Mouse (Mus musculus): Measurements from ENCODE around the gene Ace3. TPM values are rescaled to one million over a fixed set of nuclear protein-coding genes. Genes with fewer than 3 reads are reported as not detected.

Ace3 gene
- polyA plus RNA-seq, 1 experiment, result not detected

- no peak for TF ChIP-seq POLR2A (IDR thresholded peaks at IDR 0.05; ENCODE audit: control insufficient read depth, extremely low read depth, insufficient read depth, low read length, poor library complexity)
- no peak for TF ChIP-seq CTCF (IDR thresholded peaks at IDR 0.05; ENCODE audit: borderline replicate concordance, control insufficient read depth, extremely low read depth, insufficient read depth, low read length, poor library complexity)
- Histone ChIP-seq H3K4me1 (replicated peaks; ENCODE audit: control insufficient read depth, insufficient read depth, low read length) (no peaks in the 10 kb centered on the region; the same call in 1 of the 2 replicates), H3K36me3 (ENCODE audit: control insufficient read depth, insufficient read depth, low read length) (no peaks in the 10 kb centered on the region), H3K27me3 (ENCODE audit: control insufficient read depth, insufficient read depth, low read length) (no peaks in the 10 kb centered on the region), H3K27ac (ENCODE audit: control insufficient read depth, insufficient read depth, low read length) (no peak overlapping the region), H3K4me3 (ENCODE audit: control insufficient read depth, insufficient read depth, low read length) (no peak overlapping the region)
- no peak for DNase-seq
- 2% methylated on average over 17 of the region's 17 CpGs for WGBS
These were observed 35.1 kb upstream of the Ace3 start for GRCm38 (mm10) chr11:105959355-105959754.

- Histone ChIP-seq H3K27me3 (ENCODE audit: control insufficient read depth, insufficient read depth, low read length) (peaks cover 6% of the 10 kb centered on the region; the same call in 1 of the 2 replicates), H3K27ac (ENCODE audit: control insufficient read depth, insufficient read depth, low read length) (no peak overlapping the region)
- no peak for DNase-seq
These were observed 29.8 kb upstream of the Ace3 start for GRCm38 (mm10) chr11:105964691-105965090.

GRCm38 (mm10) chr11:105966288-105966687 lies 28.2 kb upstream of the Ace3 start:
- H3K27me3 ChIP-seq (ENCODE audit: control insufficient read depth, insufficient read depth, low read length), result peaks cover 6% of the 10 kb centered on the region; the same call in 1 of the 2 replicates
- H3K4me3 ChIP-seq (ENCODE audit: control insufficient read depth, insufficient read depth, low read length), result no peak overlapping the region
- no peak overlapping the region for H3K27ac ChIP-seq (ENCODE audit: control insufficient read depth, insufficient read depth, low read length)
- WGBS, result 77% methylated on average over 4 of the region's 4 CpGs
- no peaks in the 10 kb centered on the region for H3K36me3 ChIP-seq (ENCODE audit: control insufficient read depth, insufficient read depth, low read length)
- DNase-seq, result no peak
- TF ChIP-seq POLR2A (IDR thresholded peaks at IDR 0.05; ENCODE audit: control insufficient read depth, extremely low read depth, insufficient read depth, low read length, poor library complexity) (no peak), CTCF (IDR thresholded peaks at IDR 0.05; ENCODE audit: borderline replicate concordance, control insufficient read depth, extremely low read depth, insufficient read depth, low read length, poor library complexity) (no peak)
- H3K4me1 ChIP-seq (replicated peaks; ENCODE audit: control insufficient read depth, insufficient read depth, low read length), result peaks cover 3% of the 10 kb centered on the region

More at GRCm38 (mm10) chr11:105964691-105965090, 29.8 kb upstream of the Ace3 start:
- Histone ChIP-seq H3K4me3 (ENCODE audit: control insufficient read depth, insufficient read depth, low read length) (no peak overlapping the region), H3K4me1 (replicated peaks; ENCODE audit: control insufficient read depth, insufficient read depth, low read length) (peaks cover 3% of the 10 kb centered on the region), H3K36me3 (ENCODE audit: control insufficient read depth, insufficient read depth, low read length) (no peaks in the 10 kb centered on the region)
- 74% methylated on average over 5 of the region's 5 CpGs for WGBS
- TF ChIP-seq CTCF (IDR thresholded peaks at IDR 0.05; ENCODE audit: borderline replicate concordance, control insufficient read depth, extremely low read depth, insufficient read depth, low read length, poor library complexity) (no peak), POLR2A (IDR thresholded peaks at IDR 0.05; ENCODE audit: control insufficient read depth, extremely low read depth, insufficient read depth, low read length, poor library complexity) (no peak)

GRCm38 (mm10) chr11:105967741-105968574 lies 26.5 kb upstream of the Ace3 start, which contains the start of gene Ace:
Gene Ace (plus strand): TSS chr11:105967945.
- no peaks in the 10 kb centered on the region for H3K36me3 ChIP-seq (ENCODE audit: control insufficient read depth, insufficient read depth, low read length)
- H3K27ac ChIP-seq (ENCODE audit: control insufficient read depth, insufficient read depth, low read length), result no peak within 1 kb of the TSS
- no peak for DNase-seq
- 4% methylated on average over 76 of the region's 76 CpGs for WGBS
- peak within 1 kb of the TSS; percentile 21; the same call in 1 of the 2 replicates for H3K4me3 ChIP-seq (ENCODE audit: control insufficient read depth, insufficient read depth, low read length)
- peaks cover 6% of the 10 kb centered on the region; the same call in 1 of the 2 replicates for H3K27me3 ChIP-seq (ENCODE audit: control insufficient read depth, insufficient read depth, low read length)
- H3K4me1 ChIP-seq (replicated peaks; ENCODE audit: control insufficient read depth, insufficient read depth, low read length), result peaks cover 3% of the 10 kb centered on the region
- no peak for TF ChIP-seq POLR2A (IDR thresholded peaks at IDR 0.05; ENCODE audit: control insufficient read depth, extremely low read depth, insufficient read depth, low read length, poor library complexity)

- peaks cover 6% of the 10 kb centered on the region; the same call in 1 of the 2 replicates for H3K27me3 ChIP-seq (ENCODE audit: control insufficient read depth, insufficient read depth, low read length)
- DNase-seq, result no peak
- WGBS, result 57% methylated on average over 10 of the region's 10 CpGs
- TF ChIP-seq CTCF (IDR thresholded peaks at IDR 0.05; ENCODE audit: borderline replicate concordance, control insufficient read depth, extremely low read depth, insufficient read depth, low read length, poor library complexity) (no peak), POLR2A (IDR thresholded peaks at IDR 0.05; ENCODE audit: control insufficient read depth, extremely low read depth, insufficient read depth, low read length, poor library complexity) (no peak)
- no peak overlapping the region for H3K4me3 ChIP-seq (ENCODE audit: control insufficient read depth, insufficient read depth, low read length)
- peaks cover 3% of the 10 kb centered on the region for H3K4me1 ChIP-seq (replicated peaks; ENCODE audit: control insufficient read depth, insufficient read depth, low read length)
- H3K27ac ChIP-seq (ENCODE audit: control insufficient read depth, insufficient read depth, low read length), result no peak overlapping the region
- no peaks in the 10 kb centered on the region for H3K36me3 ChIP-seq (ENCODE audit: control insufficient read depth, insufficient read depth, low read length)
These were observed 25.5 kb upstream of the Ace3 start for GRCm38 (mm10) chr11:105968948-105969347.

GRCm38 (mm10) chr11:105969516-105969915 lies 25.0 kb upstream of the Ace3 start:
- peak; percentile 27 for DNase-seq
- 32% methylated on average over 1 of the region's 1 CpGs for WGBS
- Histone ChIP-seq H3K27me3 (ENCODE audit: control insufficient read depth, insufficient read depth, low read length) (peaks cover 6% of the 10 kb centered on the region; the same call in 1 of the 2 replicates), H3K27ac (ENCODE audit: control insufficient read depth, insufficient read depth, low read length) (no peak overlapping the region), H3K4me1 (replicated peaks; ENCODE audit: control insufficient read depth, insufficient read depth, low read length) (peaks cover 3% of the 10 kb centered on the region), H3K36me3 (ENCODE audit: control insufficient read depth, insufficient read depth, low read length) (no peaks in the 10 kb centered on the region), H3K4me3 (ENCODE audit: control insufficient read depth, insufficient read depth, low read length) (no peak overlapping the region)
- TF ChIP-seq CTCF (IDR thresholded peaks at IDR 0.05; ENCODE audit: borderline replicate concordance, control insufficient read depth, extremely low read depth, insufficient read depth, low read length, poor library complexity), result no peak
- TF ChIP-seq POLR2A (IDR thresholded peaks at IDR 0.05; ENCODE audit: control insufficient read depth, extremely low read depth, insufficient read depth, low read length, poor library complexity), result no peak
